Mouse (Mus musculus): ENCODE measurements around the gene Hnrnph3. TPM values are rescaled to one million over a fixed set of nuclear protein-coding genes. Genes with fewer than 3 reads are reported as not detected.

Gene Hnrnph3
- total and polyA plus RNA-seq, 3 experiments = 9.5 to 37.8 (median 15.1) TPM

DNA sequence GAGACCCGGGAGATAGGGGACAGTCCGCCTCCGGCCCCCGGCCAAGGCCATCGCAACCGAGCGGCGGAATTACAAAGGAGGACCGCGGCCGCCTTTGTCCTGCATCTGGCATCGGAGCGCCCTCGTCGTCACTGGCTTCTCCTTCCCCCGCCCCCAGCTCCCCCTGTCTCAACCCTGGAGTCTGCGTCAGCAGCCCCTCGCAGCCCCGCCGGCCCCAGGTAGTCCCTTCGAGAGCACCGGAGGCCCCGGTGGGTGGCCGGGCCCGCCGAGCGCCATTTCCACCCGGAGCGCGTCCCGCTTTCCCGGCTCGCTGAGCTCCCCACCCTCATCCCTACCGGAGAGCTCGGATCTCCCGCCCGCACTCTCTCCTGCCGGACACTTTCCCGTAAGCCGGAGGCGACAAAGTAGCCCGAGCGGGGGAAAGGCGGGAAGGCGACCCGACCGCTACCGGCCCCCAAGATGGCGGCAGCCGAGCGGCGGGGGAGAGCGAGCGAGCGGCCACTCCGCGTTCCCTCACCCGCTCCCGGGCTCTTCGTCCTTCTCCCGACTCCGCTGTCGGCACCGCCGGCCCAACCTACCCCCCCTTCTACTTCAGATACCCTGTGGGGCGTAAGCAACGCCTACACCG, 782 bp downstream of the Hnrnph3 start:
- Histone ChIP-seq H3K79me2 (replicated peaks; ENCODE audit: control insufficient read depth, extremely low read depth, insufficient read depth, poor library complexity, severe bottlenecking) (peaks cover 47% of the 10 kb centered on the region), H3K9me3 (replicated peaks; ENCODE audit: low read length) (no peaks in the 10 kb centered on the region), H3K4me1 (ENCODE audit: control insufficient read depth in 1 of 2, insufficient read depth in 2 of 2) (peaks cover 4 to 40% of the 10 kb centered on the region in 2 experiments; a peak in 3 of 4 replicates), H3K36me3 (replicated peaks in 1 of 2; ENCODE audit: control insufficient read depth in 1 of 2, insufficient read depth in 1 of 2, low read length in 1 of 2) (peaks cover 0 to 9% of the 10 kb centered on the region in 2 experiments), H3K27ac (ENCODE audit: insufficient read depth, low read depth) (peak overlapping the region; percentile 97), H3K4me2 (ENCODE audit: insufficient read depth, low read depth, poor library complexity, severe bottlenecking) (0 out of 2 replicates have a peak overlapping the region, but pooled peaks have one; percentile 91), H3K4me3 (replicated peaks in 1 of 3; ENCODE audit: low read depth in 2 of 3, low read length in 2 of 3, poor library complexity in 1 of 3) (peak overlapping the region; percentile 91 to 95 (median 92)), H3K27me3 (replicated peaks) (no peaks in the 10 kb centered on the region), H3K9ac (ENCODE audit: insufficient read depth, low read depth) (peak overlapping the region; percentile 96)
- in situ Hi-C loops (cut with MboI; ENCODE audit: low pct_ligation_motif_present, low pct_unique_long_range_greater_than_20kb, low sequenced_read_pairs) (no loop called here), dilution Hi-C loops (cut with MboI; ENCODE audit: extremely low pct_ligation_motif_present, extremely low pct_unique_long_range_greater_than_20kb, low sequenced_read_pairs) (no loop called here)
- TF ChIP-seq CHD1 (IDR thresholded peaks at IDR 0.05; ENCODE audit: low read depth, low read length) = no peak
- TF ChIP-seq ETS1 (conservative IDR thresholded peaks at IDR 0.05; ENCODE audit: low read depth, low read length) = no peak
- TF ChIP-seq RAD21 (IDR thresholded peaks at IDR 0.05; ENCODE audit: low read depth, low read length) = no peak
- no peak for TF ChIP-seq KAT2A (IDR thresholded peaks at IDR 0.05; ENCODE audit: insufficient replicate concordance, low read length)
- TF ChIP-seq TBP (conservative IDR thresholded peaks at IDR 0.05; ENCODE audit: low read depth, low read length) = no peak
- TF ChIP-seq EP300 (IDR thresholded peaks at IDR 0.05; ENCODE audit: low read length) = no peak
- no peak for TF ChIP-seq IRF4 (IDR thresholded peaks at IDR 0.05; ENCODE audit: low read depth, low read length)
- TF ChIP-seq MXI1 (IDR thresholded peaks at IDR 0.05; ENCODE audit: low read depth, low read length) = no peak
- no peak for TF ChIP-seq ELF1 (IDR thresholded peaks at IDR 0.05; ENCODE audit: low read depth, low read length)
- TF ChIP-seq MAFK (IDR thresholded peaks at IDR 0.05; ENCODE audit: insufficient replicate concordance, low read length) = no peak
- TF ChIP-seq POLR2AphosphoS2 (IDR thresholded peaks at IDR 0.05; ENCODE audit: low read depth, low read length) = no peak
- no peak for TF ChIP-seq BHLHE40 (IDR thresholded peaks at IDR 0.05; ENCODE audit: low read depth, low read length)
- no peak for TF ChIP-seq MAX (IDR thresholded peaks at IDR 0.05; ENCODE audit: low read length)
- no peak for TF ChIP-seq RCOR1 (conservative IDR thresholded peaks at IDR 0.05; ENCODE audit: low read depth, low read length)
- TF ChIP-seq ZMIZ1 (IDR thresholded peaks at IDR 0.05; ENCODE audit: low read depth, low read length) = no peak
- DNase-seq (ENCODE audit: extremely low read depth) = peak; percentile 37

DNA sequence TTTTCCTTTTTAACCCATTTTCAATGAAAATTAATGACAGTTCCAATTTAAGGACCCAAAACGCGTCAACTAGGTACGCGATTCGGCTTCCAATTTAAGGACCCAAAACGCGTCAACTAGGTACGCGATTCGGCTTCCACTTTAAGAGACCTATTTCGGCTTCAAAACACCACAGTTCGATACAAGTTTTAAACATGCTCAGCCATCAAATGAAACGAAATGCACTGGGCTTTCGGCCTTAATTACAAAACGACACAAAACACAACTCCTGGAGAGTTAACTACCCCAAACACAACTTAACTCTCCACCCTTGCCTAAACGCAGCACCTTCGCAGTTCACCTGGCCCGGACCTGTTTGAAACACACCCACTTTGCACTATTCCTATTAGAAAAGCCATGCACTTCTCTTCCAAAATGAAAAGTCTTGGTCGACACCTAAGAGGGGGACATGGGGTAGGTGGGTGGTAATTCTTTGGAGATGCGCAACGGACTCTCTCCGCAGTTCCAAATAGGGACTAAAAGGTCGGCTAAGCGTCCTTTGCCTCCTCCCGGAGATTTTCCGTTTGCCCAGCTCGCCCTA, 1.4 kb downstream of the Hnrnph3 start:
- Histone ChIP-seq H3K4me2 (ENCODE audit: insufficient read depth, low read depth, poor library complexity, severe bottlenecking) (peak overlapping the region; percentile 91; the same call in 1 of the 2 replicates), H3K9me3 (replicated peaks; ENCODE audit: low read length) (no peaks in the 10 kb centered on the region), H3K4me3 (replicated peaks in 1 of 3; ENCODE audit: low read depth in 2 of 3, low read length in 2 of 3, poor library complexity in 1 of 3) (peak overlapping the region; percentile 91 to 95 (median 92)), H3K9ac (ENCODE audit: insufficient read depth, low read depth) (peak overlapping the region; percentile 96), H3K79me2 (replicated peaks; ENCODE audit: control insufficient read depth, extremely low read depth, insufficient read depth, poor library complexity, severe bottlenecking) (peaks cover 51% of the 10 kb centered on the region), H3K4me1 (ENCODE audit: control insufficient read depth in 1 of 2, insufficient read depth in 2 of 2) (peaks cover 4 to 40% of the 10 kb centered on the region in 2 experiments; a peak in 3 of 4 replicates), H3K36me3 (replicated peaks in 1 of 2; ENCODE audit: control insufficient read depth in 1 of 2, insufficient read depth in 1 of 2, low read length in 1 of 2) (peaks cover 4 to 14% of the 10 kb centered on the region in 2 experiments), H3K27me3 (replicated peaks) (no peaks in the 10 kb centered on the region), H3K27ac (ENCODE audit: insufficient read depth, low read depth) (peak overlapping the region; percentile 97; the same call in 1 of the 2 replicates)
- in situ Hi-C loops (cut with MboI; ENCODE audit: low pct_ligation_motif_present, low pct_unique_long_range_greater_than_20kb, low sequenced_read_pairs) = no loop called here
- dilution Hi-C loops (cut with MboI; ENCODE audit: extremely low pct_ligation_motif_present, extremely low pct_unique_long_range_greater_than_20kb, low sequenced_read_pairs) = no loop called here
- TF ChIP-seq MAZ (IDR thresholded peaks at IDR 0.05; ENCODE audit: low read depth, low read length) (no peak), ZKSCAN1 (IDR thresholded peaks at IDR 0.05; ENCODE audit: borderline replicate concordance, low read depth, low read length) (no peak), CTCF (conservative IDR thresholded peaks at IDR 0.05 in 1 of 2, IDR thresholded peaks at IDR 0.05 in 1 of 2; ENCODE audit: low read depth in 2 of 2, low read length in 2 of 2) (no peak), USF1 (IDR thresholded peaks at IDR 0.05; ENCODE audit: low read depth, low read length) (no peak)
- DNase-seq (ENCODE audit: extremely low read depth) = peak; percentile 10

All from CH12.LX (cell line).